Mouse (Mus musculus) cerebellum, adult 2 months (tissue): Measurements from ENCODE around the gene Gli1.

Experiments
- CTCF ChIP-seq: fragments of 200-500 bp; IDR thresholded peaks from 2 replicates; pipeline ENCODE4 v1.5.1; 2011; ENCODE audit warnings: low read depth, mild to moderate bottlenecking, control low read depth, low read length, moderate library complexity, borderline replicate concordance; ENCODE audit not compliant: insufficient read depth
- POLR2A ChIP-seq: fragments of 200-500 bp; IDR thresholded peaks from 2 replicates; pipeline ENCODE4 v1.6.1; 2011; ENCODE audit warnings: low read length, control low read depth, borderline replicate concordance; ENCODE audit not compliant: insufficient read depth

GRCm38 (mm10) chr10:127369834-127370820 is 28.4 kb upstream of the Gli1 start, which contains the start of gene Inhbc:
- TF ChIP-seq CTCF: no peak
- TF ChIP-seq POLR2A: no peak
